8 mouse cellular contexts compared by ENCODE assay signal in the genomic region with DNA sequence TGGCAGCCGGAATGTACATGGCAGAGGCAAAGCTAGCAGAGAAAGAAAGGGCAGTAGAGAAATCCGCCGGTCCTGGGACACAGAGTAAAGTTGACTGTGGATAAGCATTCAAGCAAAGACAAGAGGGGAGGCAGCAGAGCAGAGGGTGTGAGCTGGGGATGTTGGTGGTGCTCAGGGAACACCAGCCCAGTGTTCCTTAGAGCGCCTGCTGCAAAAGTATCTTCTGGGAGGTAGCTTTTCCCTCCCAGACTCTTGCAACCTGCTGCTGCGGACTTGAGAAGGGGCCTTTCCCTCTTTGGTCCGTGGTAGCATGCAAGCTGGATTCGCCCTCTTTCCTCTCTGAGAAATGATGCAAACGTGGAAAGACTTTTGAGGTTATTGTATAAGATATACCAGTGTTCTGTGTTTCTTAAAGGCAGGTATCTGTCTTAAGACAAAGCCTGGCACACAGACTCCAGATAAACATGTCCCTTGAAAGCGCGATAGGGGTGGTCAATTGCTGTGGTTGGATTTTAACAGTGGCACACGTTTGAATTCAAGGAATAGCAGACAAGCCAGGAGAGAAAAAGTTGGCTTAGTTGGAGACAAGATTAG. TPM values are rescaled to one million over a fixed set of nuclear protein-coding genes. Genes with fewer than 3 reads are reported as not detected.
DNase-seq lines count a peak whose midpoint lies in the region; ATAC-seq and TF ChIP-seq lines count a peak whose summit lies in the region.

No protein-coding gene starts in this region.

- no peak for TF ChIP-seq CTCF in MEL (IDR thresholded peaks at IDR 0.05 in 2 of 3, conservative IDR thresholded peaks at IDR 0.05 in 1 of 3; ENCODE audit: control insufficient read depth in 1 of 3, insufficient read depth in 1 of 3, low read depth in 2 of 3, low read length in 3 of 3, poor library complexity in 1 of 3, severe bottlenecking in 1 of 3)

- no peak for ATAC-seq in heart, embryonic 13.5 days (ENCODE audit: extremely low read depth, insufficient number of reproducible peaks, low FRiP score, low TSS enrichment)
- no peak for ATAC-seq in hindbrain, embryonic 11.5 days (ENCODE audit: low FRiP score)
- ATAC-seq in midbrain, embryonic 11.5 days (ENCODE audit: low FRiP score): peak; percentile 31; the same call in 1 of the 2 replicates
- no peak for ATAC-seq in granulocyte monocyte progenitor cell, adult 5-6 weeks (replicated peaks; ENCODE audit: poor library complexity, severe bottlenecking)

- intact Hi-C loops in heart, postnatal 25 days (cut with DNase I): loop anchor here (2.0 kb wide), 1 partner anchor 15 kb away; the partner anchor contains the start of genes Pfkm and Senp1

- peaks cover 9% of the 10 kb centered on the region for H3K79me2 ChIP-seq in MEL (ENCODE audit: control insufficient read depth, insufficient read depth, low read length, poor library complexity)

- H3K4me2 ChIP-seq in heart, embryonic 13.5 days: peak overlapping the region; percentile 77
- H3K4me2 ChIP-seq in hindbrain, embryonic 11.5 days (replicated peaks; ENCODE audit: low read depth, low read length): peak overlapping the region; percentile 70
- H3K4me2 ChIP-seq in midbrain, embryonic 11.5 days: peak overlapping the region; percentile 74

- no peak for DNase-seq in heart, postnatal 25 days (ENCODE audit: low spot score)
- no peak for DNase-seq in MEL (ENCODE audit: low read depth, low spot score)
- DNase-seq in hindbrain, embryonic 11.5 days (ENCODE audit: low spot score): no peak
- DNase-seq in midbrain, embryonic 11.5 days (ENCODE audit: low spot score, missing footprints): peak; percentile 86
- no peak for DNase-seq in right cerebral cortex, postnatal 10 days (ENCODE audit: low spot score in 2 of 2)
- DNase-seq in right cerebral cortex, postnatal 14 days: no peak

- H3K9ac ChIP-seq in heart, embryonic 13.5 days: peak overlapping the region; percentile 85
- peak overlapping the region; percentile 18 for H3K9ac ChIP-seq in MEL (ENCODE audit: control insufficient read depth, low read depth, low read length, poor library complexity, severe bottlenecking)
- H3K9ac ChIP-seq in hindbrain, embryonic 11.5 days (ENCODE audit: low read depth, low read length): peak overlapping the region; percentile 73
- peak overlapping the region; percentile 79 for H3K9ac ChIP-seq in midbrain, embryonic 11.5 days (ENCODE audit: low read length)

- peaks cover 18% of the 10 kb centered on the region for H3K27me3 ChIP-seq in heart, embryonic 13.5 days (replicated peaks)
- H3K27me3 ChIP-seq in MEL (ENCODE audit: control insufficient read depth in 1 of 2, insufficient read depth in 2 of 2, low read length in 2 of 2): no peaks in the 10 kb centered on the region
- no peaks in the 10 kb centered on the region for H3K27me3 ChIP-seq in hindbrain, embryonic 11.5 days (ENCODE audit: control insufficient read depth, insufficient read depth, low read length)
- no peaks in the 10 kb centered on the region; the same call in 1 of the 2 replicates for H3K27me3 ChIP-seq in midbrain, embryonic 11.5 days (ENCODE audit: control insufficient read depth, insufficient read depth, low read length)

- H3K4me1 ChIP-seq in heart, embryonic 13.5 days: peaks cover 42% of the 10 kb centered on the region
- H3K4me1 ChIP-seq in MEL (ENCODE audit: control insufficient read depth in 1 of 2, insufficient read depth in 2 of 2, low read length in 2 of 2): peaks cover 37 to 48% of the 10 kb centered on the region in 2 experiments
- H3K4me1 ChIP-seq in hindbrain, embryonic 11.5 days (replicated peaks; ENCODE audit: control insufficient read depth, insufficient read depth, low read length): 0 out of 2 replicates have a peak, but pooled peaks cover 5% of the 10 kb centered on the region
- peaks cover 8% of the 10 kb centered on the region for H3K4me1 ChIP-seq in midbrain, embryonic 11.5 days (ENCODE audit: control insufficient read depth, insufficient read depth, low read length)

- TF ChIP-seq POLR2A in MEL (IDR thresholded peaks at IDR 0.05; ENCODE audit: control insufficient read depth in 1 of 2, insufficient read depth in 1 of 2, low read depth in 1 of 2, low read length in 2 of 2, poor library complexity in 1 of 2): no peak

- H3K9me3 ChIP-seq in heart, embryonic 13.5 days: no peaks in the 10 kb centered on the region
- H3K9me3 ChIP-seq in MEL (replicated peaks; ENCODE audit: insufficient read depth, low read length): no peaks in the 10 kb centered on the region
- no peaks in the 10 kb centered on the region for H3K9me3 ChIP-seq in hindbrain, embryonic 11.5 days (ENCODE audit: control insufficient read depth, low read length)
- H3K9me3 ChIP-seq in midbrain, embryonic 11.5 days (ENCODE audit: control insufficient read depth, low read length): no peaks in the 10 kb centered on the region

- H3K4me3 ChIP-seq in heart, embryonic 13.5 days: peak overlapping the region; percentile 63
- H3K4me3 ChIP-seq in MEL (ENCODE audit: control insufficient read depth in 1 of 2, insufficient read depth in 1 of 2, low read depth in 2 of 2, low read length in 2 of 2): peak overlapping the region; percentile 40 to 70
- peak overlapping the region; percentile 59 for H3K4me3 ChIP-seq in hindbrain, embryonic 11.5 days (ENCODE audit: low read depth, low read length)
- peak overlapping the region; percentile 51 for H3K4me3 ChIP-seq in midbrain, embryonic 11.5 days (ENCODE audit: low read depth, low read length)

- TF ChIP-seq EP300 in MEL (IDR thresholded peaks at IDR 0.05; ENCODE audit: low read depth in 1 of 2, low read length in 2 of 2): peak; percentile 48 to 60; a peak in 3 of 4 replicates

- TF ChIP-seq RAD21 in MEL (IDR thresholded peaks at IDR 0.05; ENCODE audit: low read depth, low read length): no peak

- H3K27ac ChIP-seq in heart, embryonic 13.5 days (replicated peaks): 0 out of 2 replicates have a peak overlapping the region, but pooled peaks have one; percentile 75
- H3K27ac ChIP-seq in MEL (ENCODE audit: control insufficient read depth, low read depth, low read length): peak overlapping the region; percentile 75
- no peak overlapping the region for H3K27ac ChIP-seq in hindbrain, embryonic 11.5 days (ENCODE audit: low read depth, low read length)
- no peak overlapping the region for H3K27ac ChIP-seq in midbrain, embryonic 11.5 days (ENCODE audit: low read depth, low read length)

- H3K36me3 ChIP-seq in heart, embryonic 13.5 days: peaks cover 10% of the 10 kb centered on the region
- peaks cover 6 to 40% of the 10 kb centered on the region in 2 experiments; a peak in 3 of 4 replicates for H3K36me3 ChIP-seq in MEL (ENCODE audit: control insufficient read depth in 1 of 2, insufficient read depth in 2 of 2, low read length in 2 of 2)
- no peaks in the 10 kb centered on the region for H3K36me3 ChIP-seq in hindbrain, embryonic 11.5 days (ENCODE audit: control insufficient read depth, insufficient read depth, low read length)
- peaks cover 2% of the 10 kb centered on the region; the same call in 1 of the 2 replicates for H3K36me3 ChIP-seq in midbrain, embryonic 11.5 days (ENCODE audit: control insufficient read depth, insufficient read depth, low read length)

- WGBS in heart, embryonic 13.5 days: 25% methylated on average over 11 of the region's 11 CpGs
- WGBS in hindbrain, embryonic 11.5 days: 46% methylated on average over 11 of the region's 11 CpGs
- 39% methylated on average over 11 of the region's 11 CpGs for WGBS in midbrain, embryonic 11.5 days

RNA-seq across cellular contexts. Expression of gene Senp1, which starts 14.3 kb away (rescaled TPM):
- polyA plus RNA-seq in heart, embryonic 13.5 days (2015; fragmentation: Nextera tagmentation; extraction: Ambion mirVana): 18.2 and 19.6 TPM in 2 replicates
- total RNA-seq in heart, postnatal 25 days (2021): 10 to 100 TPM in 1 of 2 experiments, 1 to 10 TPM in 1; 9.9 to 10.2 TPM
- total RNA-seq in MEL (2012; rRNA removed): 34.1 and 41.4 TPM in 2 replicates
- 10 to 100 TPM in 1 of 2 experiments, not detected in 1; 96.5 TPM for polyA plus RNA-seq in MEL (2012; ENCODE audit: insufficient read depth in 1 of 2, insufficient read length in 2 of 2, low read depth in 1 of 2, low replicate concordance in 2 of 2, missing spikeins in 1 of 2)
- polyA plus RNA-seq in hindbrain, embryonic 11.5 days (2014; fragmentation: Nextera tagmentation; extraction: Ambion mirVana): 40.6 and 41.5 TPM in 2 replicates
- 46.2 and 47.6 TPM in 2 replicates for polyA plus RNA-seq in midbrain, embryonic 11.5 days (2014; fragmentation: Nextera tagmentation; extraction: Ambion mirVana)
- 82.1 and 83.1 TPM in 2 replicates for total RNA-seq in granulocyte monocyte progenitor cell, adult 5-6 weeks (2014; fragmentation: Nextera tagmentation)
- total RNA-seq in granulocyte monocyte progenitor cell, adult 5-6 weeks (2017): 60.5 and 66.6 TPM in 2 replicates

RNA-seq across cellular contexts. Expression of gene Pfkm, which starts 15.4 kb away (rescaled TPM):
- 86.7 and 90.4 TPM in 2 replicates for polyA plus RNA-seq in heart, embryonic 13.5 days (2015; fragmentation: Nextera tagmentation; extraction: Ambion mirVana)
- total RNA-seq in heart, postnatal 25 days (2021): 100 to 1,000 TPM; 887 to 925 TPM
- 96.0 and 150 TPM in 2 replicates for total RNA-seq in MEL (2012; rRNA removed)
- polyA plus RNA-seq in MEL (2012; ENCODE audit: insufficient read depth in 1 of 2, insufficient read length in 2 of 2, low read depth in 1 of 2, low replicate concordance in 2 of 2, missing spikeins in 1 of 2): 100 to 1,000 TPM in 1 of 2 experiments, not detected in 1; 125 TPM
- 32.1 and 32.6 TPM in 2 replicates for polyA plus RNA-seq in hindbrain, embryonic 11.5 days (2014; fragmentation: Nextera tagmentation; extraction: Ambion mirVana)
- polyA plus RNA-seq in midbrain, embryonic 11.5 days (2014; fragmentation: Nextera tagmentation; extraction: Ambion mirVana): 36.3 TPM in 2 replicates
- total RNA-seq in granulocyte monocyte progenitor cell, adult 5-6 weeks (2014; fragmentation: Nextera tagmentation): 9.5 and 11.5 TPM in 2 replicates
- 10.8 and 15.8 TPM in 2 replicates for total RNA-seq in granulocyte monocyte progenitor cell, adult 5-6 weeks (2017)

RNA-seq across cellular contexts. Expression of gene Asb8, which starts 57.6 kb away (rescaled TPM):
- 76.5 and 86.6 TPM in 2 replicates for polyA plus RNA-seq in heart, embryonic 13.5 days (2015; fragmentation: Nextera tagmentation; extraction: Ambion mirVana)
- total RNA-seq in heart, postnatal 25 days (2021): 100 to 1,000 TPM; 102 to 106 TPM
- total RNA-seq in MEL (2012; rRNA removed): 28.7 and 33.1 TPM in 2 replicates
- polyA plus RNA-seq in MEL (2012; ENCODE audit: insufficient read depth in 1 of 2, insufficient read length in 2 of 2, low read depth in 1 of 2, low replicate concordance in 2 of 2, missing spikeins in 1 of 2): 10 to 100 TPM in 1 of 2 experiments, not detected in 1; 38.2 TPM
- polyA plus RNA-seq in hindbrain, embryonic 11.5 days (2014; fragmentation: Nextera tagmentation; extraction: Ambion mirVana): 47.6 and 53.2 TPM in 2 replicates
- 44.4 and 49.4 TPM in 2 replicates for polyA plus RNA-seq in midbrain, embryonic 11.5 days (2014; fragmentation: Nextera tagmentation; extraction: Ambion mirVana)
- total RNA-seq in granulocyte monocyte progenitor cell, adult 5-6 weeks (2014; fragmentation: Nextera tagmentation): 27.8 and 31.3 TPM in 2 replicates
- total RNA-seq in granulocyte monocyte progenitor cell, adult 5-6 weeks (2017): 21.0 and 22.8 TPM in 2 replicates

RNA-seq across cellular contexts. Expression of gene Ccdc184, which starts 59.2 kb away (rescaled TPM):
- 1.1 and 1.4 TPM in 2 replicates for polyA plus RNA-seq in heart, embryonic 13.5 days (2015; fragmentation: Nextera tagmentation; extraction: Ambion mirVana)
- under 1 TPM; 0.81 to 0.91 TPM for total RNA-seq in heart, postnatal 25 days (2021)
- total RNA-seq in MEL (2012; rRNA removed): not detected in 2 replicates
- under 1 TPM in 1 of 2 experiments, not detected in 1; 0.52 TPM for polyA plus RNA-seq in MEL (2012; ENCODE audit: insufficient read depth in 1 of 2, insufficient read length in 2 of 2, low read depth in 1 of 2, low replicate concordance in 2 of 2, missing spikeins in 1 of 2)
- 13.3 and 15.9 TPM in 2 replicates for polyA plus RNA-seq in hindbrain, embryonic 11.5 days (2014; fragmentation: Nextera tagmentation; extraction: Ambion mirVana)
- 12.7 TPM in 2 replicates for polyA plus RNA-seq in midbrain, embryonic 11.5 days (2014; fragmentation: Nextera tagmentation; extraction: Ambion mirVana)
- total RNA-seq in granulocyte monocyte progenitor cell, adult 5-6 weeks (2014; fragmentation: Nextera tagmentation): not detected in 2 replicates
- total RNA-seq in granulocyte monocyte progenitor cell, adult 5-6 weeks (2017): not detected in 2 replicates

Comparison
In these comparisons a context has a peak if more than half of its experiments do, and no peak if none do; other contexts are left out.
1. H3K27ac ChIP-seq: peak in heart, embryonic 13.5 days (single experiment) and MEL (single experiment); none in hindbrain, embryonic 11.5 days (single experiment) and midbrain, embryonic 11.5 days (single experiment).
2. H3K9ac ChIP-seq: peak in every context shown above with its lines; median percentile 85 in heart, embryonic 13.5 days; 79 in midbrain, embryonic 11.5 days; 73 in hindbrain, embryonic 11.5 days; 18 in MEL.
3. Peak in every context shown above with its lines, with median percentiles within 50 percentile points of each other: H3K4me2 ChIP-seq and H3K4me3 ChIP-seq.